Mouse (Mus musculus) heart, postnatal 0 days (tissue): ENCODE measurements around the gene Bloc1s4. TPM values are rescaled to one million over a fixed set of nuclear protein-coding genes. Genes with fewer than 3 reads are reported as not detected.

Experiments
- ATAC-seq: fragments of 200-750 bp; cut with Nextera tagmentation; 2 replicates; pipeline ENCODE4 v1.8.0; 2017; ENCODE audit warnings: low read depth, moderate number of reproducible peaks, moderate library complexity; ENCODE audit not compliant: insufficient read depth
- DNase-seq: peaks from one replicate; pipeline ENCODE4 v3.0.0-alpha.2; 2016; ENCODE audit warnings: low spot score
- H3K27ac ChIP-seq: fragments of 300-500 bp; sonication (generic); 2 replicates; pipeline ENCODE4 v1.5.1; 2014; ENCODE audit warnings: low read depth, mild to moderate bottlenecking
- H3K27me3 ChIP-seq: fragments of 300-500 bp; sonication (generic); 2 replicates; pipeline ENCODE4 v1.6.1; 2014; ENCODE audit warnings: low read length, mixed read lengths; ENCODE audit not compliant: control insufficient read depth, insufficient read depth
- H3K36me3 ChIP-seq: fragments of 300-500 bp; sonication (generic); replicated peaks from 2 replicates; pipeline ENCODE4 v1.6.1; 2014; ENCODE audit warnings: low read length, mixed read lengths; ENCODE audit not compliant: control insufficient read depth, insufficient read depth
- H3K4me1 ChIP-seq: fragments of 300-500 bp; sonication (generic); 2 replicates; pipeline ENCODE4 v1.6.1; 2014; ENCODE audit warnings: antibody characterized with exemption; ENCODE audit not compliant: control insufficient read depth, insufficient read depth
- H3K4me2 ChIP-seq: fragments of 300-500 bp; sonication (generic); 2 replicates; pipeline ENCODE4 v1.6.1; 2014; ENCODE audit warnings: low read depth, mild to moderate bottlenecking, low read length, moderate library complexity
- H3K4me3 ChIP-seq: fragments of 300-500 bp; sonication (generic); 2 replicates; pipeline ENCODE4 v1.5.1; 2014; ENCODE audit warnings: low read depth, low read length
- H3K9ac ChIP-seq: fragments of 300-500 bp; sonication (generic); replicated peaks from 2 replicates; pipeline ENCODE4 v1.6.1; 2014; ENCODE audit warnings: low read depth, low read length, mixed read lengths
- H3K9me3 ChIP-seq: fragments of 300-500 bp; sonication (generic); replicated peaks from 2 replicates; pipeline ENCODE4 v1.6.1; 2016; ENCODE audit warnings: low read length; ENCODE audit not compliant: control insufficient read depth
- CTCF ChIP-seq: IDR thresholded peaks from 2 replicates; pipeline ENCODE4 v1.5.1; 2016; ENCODE audit warnings: antibody characterized with exemption, control low read depth, low read depth
- EP300 ChIP-seq: IDR thresholded peaks from 2 replicates; pipeline ENCODE4 v1.6.1; 2016; ENCODE audit warnings: antibody characterized with exemption, low read depth
- WGBS: fragments of 180-500 bp; shearing (Covaris S2); extraction: QIAGEN DNeasy Blood & Tissue Kit; methylation state at CpG from one replicate; pipeline ENCODE4 v1.1.7; 2014; 5-methylcytosine and 5-hydroxymethylcytosine counted together
- polyA plus RNA-seq: library from polyadenylated mRNA; unstranded; fragments of >200 nt; fragmentation: Nextera tagmentation; extraction: Ambion mirVana; gene quantifications from 2 replicates; pipeline ENCODE4 v1.2.1, GENCODE M21; 2015
- total RNA-seq: library from RNA; depleted of rRNA; stranded (reverse); fragments of >200 nt; gene quantifications from 2 replicates; pipeline ENCODE4 v1.2.3, GENCODE M21; 2014; ENCODE audit warnings: low replicate concordance

Gene Bloc1s4
- total and polyA plus RNA-seq, 2 experiments from 2014 or later, result 7.5 to 18.5 TPM

DNA sequence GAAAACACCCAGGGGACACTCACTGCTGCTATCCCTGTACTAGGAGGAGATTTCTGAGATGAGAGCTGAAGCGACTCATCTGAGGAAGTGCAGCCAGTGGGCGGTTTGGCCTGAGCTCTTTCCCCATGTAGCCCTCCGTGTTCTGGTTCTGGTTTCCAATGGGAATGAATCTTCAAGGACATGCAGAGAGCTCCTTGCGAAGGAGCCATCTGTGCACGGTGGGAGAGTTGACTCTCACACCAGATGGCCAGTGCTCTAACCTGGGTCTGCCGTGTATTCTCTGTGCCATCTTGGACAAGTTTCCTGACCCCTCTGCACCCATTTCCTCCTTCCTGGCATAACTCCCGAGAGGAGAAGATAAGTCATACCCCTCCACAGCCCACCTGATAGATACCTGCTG is 20.7 kb downstream of the Bloc1s4 start:
- H3K27ac ChIP-seq, result no peak overlapping the region
- TF ChIP-seq EP300 (no peak), CTCF (no peak)
- ATAC-seq (no peak), DNase-seq (no peak)
- no peaks in the 10 kb centered on the region for H3K27me3 ChIP-seq
- H3K4me1 ChIP-seq, result no peaks in the 10 kb centered on the region
- H3K9ac ChIP-seq, result no peak overlapping the region
- no peaks in the 10 kb centered on the region for H3K36me3 ChIP-seq
- no peak overlapping the region for H3K4me3 ChIP-seq
- no peak overlapping the region for H3K4me2 ChIP-seq
- 71% methylated on average over 7 of the region's 7 CpGs for WGBS
- no peaks in the 10 kb centered on the region for H3K9me3 ChIP-seq

DNA sequence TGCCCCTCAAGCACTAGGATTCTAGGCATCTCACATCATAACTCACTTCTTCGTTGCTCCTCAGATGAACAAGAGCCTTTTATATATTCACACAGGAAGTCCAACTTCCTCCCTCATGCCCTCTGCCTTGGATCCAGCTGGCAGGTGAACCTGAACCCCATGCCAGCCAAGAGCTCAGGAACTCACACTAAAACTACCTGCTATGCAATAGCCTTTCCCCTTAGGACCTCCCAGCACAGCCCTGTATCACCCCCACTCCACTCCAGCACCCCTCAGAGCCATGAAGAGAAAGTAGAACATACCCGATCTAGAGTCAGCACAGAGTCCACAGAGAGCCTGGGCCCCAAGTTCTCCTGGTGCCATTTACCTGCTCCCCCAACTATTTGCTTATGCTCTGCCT is 21.3 kb downstream of the Bloc1s4 start:
- Histone ChIP-seq H3K4me3 (no peak overlapping the region), H3K4me2 (no peak overlapping the region), H3K27ac (no peak overlapping the region), H3K36me3 (no peaks in the 10 kb centered on the region), H3K9me3 (no peaks in the 10 kb centered on the region), H3K9ac (no peak overlapping the region), H3K27me3 (no peaks in the 10 kb centered on the region), H3K4me1 (no peaks in the 10 kb centered on the region)
- no peak for ATAC-seq
- DNase-seq, result no peak
- 58% methylated on average over 2 of the region's 2 CpGs for WGBS
- TF ChIP-seq CTCF (no peak), EP300 (no peak)

DNA sequence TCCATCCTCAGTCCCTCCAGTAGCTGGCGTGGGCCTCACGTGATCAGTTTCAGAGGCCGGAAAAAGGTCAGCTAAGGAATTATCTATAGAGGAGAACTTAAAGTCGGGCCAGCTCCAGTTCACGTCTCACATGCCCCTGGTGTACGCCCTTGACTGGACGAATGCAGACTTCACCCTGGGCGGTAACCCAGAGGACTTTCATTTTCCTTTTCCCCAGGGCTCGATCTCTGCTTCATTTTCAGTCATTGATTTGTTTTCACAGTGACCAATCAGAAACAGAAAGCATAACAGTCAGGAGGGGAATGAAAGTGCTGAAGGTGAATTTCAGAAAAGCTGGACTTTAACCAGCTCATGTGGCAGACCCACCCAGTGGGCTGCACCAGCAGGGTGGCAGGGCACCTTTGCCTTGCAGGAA is 22.1 kb downstream of the Bloc1s4 start:
- peak overlapping the region; percentile 45 for H3K4me2 ChIP-seq
- H3K27ac ChIP-seq, result 0 out of 2 replicates have a peak overlapping the region, but pooled peaks have one; percentile 13
- H3K9ac ChIP-seq, result no peak overlapping the region; the same call in 1 of the 2 replicates
- no peak overlapping the region for H3K4me3 ChIP-seq
- no peak for TF ChIP-seq CTCF
- TF ChIP-seq EP300, result no peak
- no peaks in the 10 kb centered on the region for H3K9me3 ChIP-seq
- ATAC-seq (no peak), DNase-seq (no peak)
- 33% methylated on average over 9 of the region's 9 CpGs for WGBS
- H3K36me3 ChIP-seq, result no peaks in the 10 kb centered on the region
- H3K27me3 ChIP-seq, result no peaks in the 10 kb centered on the region
- H3K4me1 ChIP-seq, result no peaks in the 10 kb centered on the region

DNA sequence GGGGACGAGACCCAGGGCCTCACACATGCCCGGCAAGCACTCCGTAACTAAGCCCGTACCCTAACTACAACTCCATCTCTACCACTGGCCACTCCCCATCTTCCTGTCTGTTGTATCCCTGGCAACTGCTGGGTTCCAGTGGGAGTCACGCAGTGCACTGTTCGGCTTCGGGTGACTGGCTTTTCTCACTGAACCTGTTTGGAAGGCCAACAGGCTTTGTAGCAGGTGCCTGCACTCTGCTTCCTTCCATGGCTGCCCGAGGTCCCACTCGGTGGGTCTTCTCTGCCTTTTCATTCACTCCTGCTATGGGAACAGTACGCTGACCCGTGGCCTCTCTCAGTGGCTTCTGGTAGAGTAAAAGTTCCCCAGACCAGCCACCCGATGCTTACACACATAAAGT is 22.6 kb downstream of the Bloc1s4 start:
- 57% methylated on average over 12 of the region's 12 CpGs for WGBS
- Histone ChIP-seq H3K9me3 (no peaks in the 10 kb centered on the region), H3K27ac (peak overlapping the region; percentile 13; the same call in 1 of the 2 replicates), H3K4me2 (no peak overlapping the region; the same call in 1 of the 2 replicates), H3K27me3 (no peaks in the 10 kb centered on the region), H3K4me3 (no peak overlapping the region), H3K4me1 (peaks cover 4% of the 10 kb centered on the region; the same call in 1 of the 2 replicates), H3K36me3 (no peaks in the 10 kb centered on the region), H3K9ac (no peak overlapping the region)
- no peak for ATAC-seq
- no peak for TF ChIP-seq CTCF
- TF ChIP-seq EP300, result no peak
- no peak for DNase-seq

DNA sequence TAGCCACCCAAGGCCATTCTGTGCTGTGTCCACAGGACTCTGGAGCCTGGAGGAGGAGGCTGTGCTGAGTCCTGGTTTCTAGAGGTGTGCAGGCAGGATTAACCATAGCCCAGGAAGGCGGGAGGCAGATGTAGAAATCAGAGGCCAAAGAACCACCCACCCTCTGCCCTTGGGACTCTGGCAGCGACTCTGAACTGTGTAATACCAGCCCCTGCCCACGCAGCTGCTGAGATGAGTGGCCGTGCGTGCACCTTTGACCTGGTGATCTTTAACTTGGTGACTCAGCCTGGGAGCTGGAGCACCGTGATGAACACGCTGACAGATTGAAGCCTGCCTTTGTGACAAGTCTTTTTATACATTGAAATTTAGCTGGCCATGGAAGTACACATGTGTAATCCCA is 24.2 kb downstream of the Bloc1s4 start:
- H3K4me2 ChIP-seq, result no peak overlapping the region
- TF ChIP-seq EP300, result no peak
- TF ChIP-seq CTCF, result no peak
- H3K4me3 ChIP-seq, result no peak overlapping the region
- H3K36me3 ChIP-seq, result no peaks in the 10 kb centered on the region
- H3K27me3 ChIP-seq, result no peaks in the 10 kb centered on the region
- peaks cover 9% of the 10 kb centered on the region; the same call in 1 of the 2 replicates for H3K4me1 ChIP-seq
- no peaks in the 10 kb centered on the region for H3K9me3 ChIP-seq
- H3K9ac ChIP-seq, result no peak overlapping the region
- H3K27ac ChIP-seq, result no peak overlapping the region
- 62% methylated on average over 7 of the region's 7 CpGs for WGBS
- no peak for ATAC-seq
- no peak for DNase-seq

DNA sequence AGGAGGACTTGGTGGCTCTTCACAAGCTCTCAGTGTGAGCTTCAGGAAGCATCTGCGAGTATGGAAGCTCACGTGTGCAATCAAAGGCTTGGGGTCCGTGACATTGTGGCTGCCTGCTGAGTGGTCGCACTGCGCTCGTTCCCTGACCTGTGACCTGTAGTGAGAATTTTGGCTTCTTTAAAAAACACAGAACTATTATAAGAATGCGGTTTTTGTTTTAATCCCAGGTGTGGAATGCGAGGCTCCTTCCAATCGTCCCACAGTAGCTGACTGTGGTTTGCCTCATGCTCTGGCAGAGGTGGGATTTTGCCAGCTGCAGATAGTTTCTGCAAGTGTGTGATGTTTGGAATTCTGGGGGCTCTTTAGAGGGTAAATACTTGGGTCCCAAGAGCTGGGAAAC is 25.1 kb downstream of the Bloc1s4 start:
- no peaks in the 10 kb centered on the region for H3K27me3 ChIP-seq
- no peak overlapping the region for H3K4me2 ChIP-seq
- ATAC-seq, result no peak
- peaks cover 9% of the 10 kb centered on the region; the same call in 1 of the 2 replicates for H3K4me1 ChIP-seq
- no peak overlapping the region for H3K9ac ChIP-seq
- 85% methylated on average over 9 of the region's 9 CpGs for WGBS
- no peak overlapping the region for H3K4me3 ChIP-seq
- H3K36me3 ChIP-seq, result no peaks in the 10 kb centered on the region
- H3K27ac ChIP-seq, result no peak overlapping the region
- no peaks in the 10 kb centered on the region for H3K9me3 ChIP-seq
- DNase-seq, result no peak
- TF ChIP-seq CTCF, result no peak
- TF ChIP-seq EP300, result no peak
